Mouse (Mus musculus) left cerebral cortex, adult 9 months (tissue): ENCODE data around the gene Rftn2.

Source experiments
- DNase-seq, 2 experiments: peaks; one replicate each; pipeline ENCODE4 v3.0.0; 2022; ENCODE audit warnings: low spot score in 2 of 2

Gene Rftn2

DNA sequence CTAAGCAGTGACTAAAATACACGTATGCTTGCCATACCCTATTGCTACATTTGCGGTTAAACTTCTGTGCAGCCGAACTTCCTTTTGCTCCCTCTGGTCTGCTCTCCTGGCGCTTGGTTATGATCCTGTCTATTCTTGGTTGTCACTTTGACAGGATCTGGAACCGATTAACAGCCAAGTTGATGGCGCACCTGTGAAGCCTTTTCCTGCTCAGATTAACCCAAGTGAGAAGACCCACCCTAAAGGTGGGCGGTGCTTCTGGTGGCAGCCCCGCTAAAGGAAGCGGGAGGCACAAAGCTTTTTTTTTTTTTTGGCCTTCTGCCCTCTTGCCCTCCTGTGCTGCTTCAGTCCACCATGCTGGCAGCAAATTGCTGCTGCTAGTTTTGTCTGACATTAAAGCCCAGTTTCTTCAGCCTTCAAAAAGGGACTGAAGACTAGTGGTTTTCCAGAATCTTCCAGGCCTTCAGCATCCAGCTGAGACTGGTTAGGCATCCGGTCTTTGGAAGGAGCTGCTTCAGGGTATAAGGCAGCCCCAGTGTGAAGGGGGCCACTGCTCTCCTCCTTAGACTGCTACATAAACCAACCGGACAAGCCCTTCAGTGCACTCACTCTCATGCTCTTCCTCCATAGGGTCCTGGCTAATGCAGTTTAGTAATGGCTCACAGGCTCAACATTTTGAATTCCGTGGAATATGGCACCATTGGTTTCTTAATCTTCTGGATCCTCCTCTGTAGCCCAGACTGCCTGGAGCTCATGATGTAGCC lies 16.2 kb downstream of the Rftn2 start:
- DNase-seq: no peak

- no peak for DNase-seq
Measured at GRCm38 (mm10) chr1:55208500-55209140, 18.0 kb downstream of the Rftn2 start.

DNA sequence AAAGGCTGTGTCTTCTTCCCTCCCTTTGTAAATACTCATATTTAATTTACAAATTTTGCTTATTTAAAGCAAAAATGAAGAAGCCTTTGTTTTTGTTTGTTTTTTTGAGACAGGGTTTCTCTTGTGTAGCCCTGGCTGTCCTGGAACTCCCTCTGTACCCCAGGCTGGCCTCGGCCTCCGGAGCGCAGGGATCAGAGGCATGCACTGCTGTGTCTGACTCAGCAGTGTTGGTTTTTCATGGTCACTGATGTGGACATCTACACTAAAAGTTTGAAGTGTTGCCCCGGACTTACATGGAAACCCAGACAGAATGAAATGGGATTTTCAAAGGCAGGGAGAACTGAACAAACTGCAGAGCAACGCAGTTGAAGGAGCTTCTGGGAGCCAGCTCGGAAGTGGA lies 19.0 kb downstream of the Rftn2 start:
- DNase-seq: no peak

DNA sequence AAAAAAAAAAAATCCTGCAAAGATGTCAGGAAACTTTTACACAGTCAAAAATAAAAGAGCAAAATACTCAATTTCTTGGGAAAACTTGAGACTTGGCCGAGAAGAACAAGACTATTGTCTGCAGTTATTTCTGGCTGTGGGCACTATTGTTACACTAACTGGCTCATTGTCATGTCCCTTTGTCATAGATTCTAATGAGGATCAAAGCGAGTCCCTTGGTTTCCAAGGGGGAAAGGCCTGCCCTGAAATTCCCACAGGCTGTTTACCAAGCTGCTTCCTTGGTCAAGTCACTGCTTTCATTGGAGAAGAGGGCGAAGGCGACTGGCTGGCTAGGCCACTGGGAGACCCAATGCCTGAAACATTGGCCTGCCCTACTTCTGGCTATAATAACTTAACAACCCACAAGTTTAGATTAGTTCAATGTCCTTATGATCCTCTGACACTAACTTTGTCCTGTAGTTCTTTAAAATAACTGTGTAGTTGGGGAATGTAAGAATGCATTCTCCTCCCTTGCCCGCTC lies 20.7 kb downstream of the Rftn2 start:
- no peak for DNase-seq

DNA sequence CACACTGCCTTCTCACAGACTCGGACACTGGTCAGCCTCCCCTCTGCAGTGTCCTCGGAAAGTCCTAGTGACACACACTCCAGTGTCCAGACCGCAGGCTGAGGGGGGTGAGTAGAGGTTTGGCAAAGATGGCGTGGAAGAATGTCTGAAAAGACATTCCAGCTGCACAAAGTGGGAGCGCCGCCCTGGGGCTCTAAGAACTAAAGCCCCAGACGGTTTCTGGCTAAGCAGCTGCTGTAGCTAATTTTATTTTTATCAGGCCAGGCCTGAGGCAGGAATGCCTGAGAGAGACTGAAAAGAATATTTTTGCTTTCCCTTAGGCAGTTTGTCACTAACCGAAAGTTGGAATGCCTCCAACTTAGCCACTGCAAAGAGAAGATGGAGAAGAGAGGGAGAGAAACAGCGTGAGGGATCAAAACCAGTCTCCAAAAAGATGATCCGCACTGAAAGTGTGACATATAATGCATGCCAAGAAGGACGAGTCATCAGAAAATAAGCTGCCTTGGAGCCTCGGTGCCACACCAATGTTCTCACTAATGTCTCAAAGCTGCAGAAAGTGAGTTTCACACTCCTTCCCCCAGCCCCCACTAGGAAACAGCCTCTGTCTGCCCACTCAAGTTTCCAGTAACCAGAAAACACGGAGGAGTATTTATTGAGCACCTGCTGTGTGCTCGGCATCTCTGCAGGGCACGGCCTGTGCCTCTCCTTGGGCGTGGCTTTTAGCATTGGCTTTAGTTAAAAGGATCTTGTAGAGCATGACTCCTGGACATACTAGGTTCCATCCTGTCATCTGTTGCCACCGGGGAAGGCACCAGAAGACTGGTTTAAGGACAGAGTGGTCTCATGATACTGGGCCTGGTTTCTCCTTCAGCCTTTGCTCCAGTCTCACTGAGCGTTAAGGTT lies 24.5 kb downstream of the Rftn2 start:
- DNase-seq: peak in 1 of 2 experiments; percentile 55

- DNase-seq: no peak
Measured at GRCm38 (mm10) chr1:55198719-55199118, 27.9 kb downstream of the Rftn2 start.

DNA sequence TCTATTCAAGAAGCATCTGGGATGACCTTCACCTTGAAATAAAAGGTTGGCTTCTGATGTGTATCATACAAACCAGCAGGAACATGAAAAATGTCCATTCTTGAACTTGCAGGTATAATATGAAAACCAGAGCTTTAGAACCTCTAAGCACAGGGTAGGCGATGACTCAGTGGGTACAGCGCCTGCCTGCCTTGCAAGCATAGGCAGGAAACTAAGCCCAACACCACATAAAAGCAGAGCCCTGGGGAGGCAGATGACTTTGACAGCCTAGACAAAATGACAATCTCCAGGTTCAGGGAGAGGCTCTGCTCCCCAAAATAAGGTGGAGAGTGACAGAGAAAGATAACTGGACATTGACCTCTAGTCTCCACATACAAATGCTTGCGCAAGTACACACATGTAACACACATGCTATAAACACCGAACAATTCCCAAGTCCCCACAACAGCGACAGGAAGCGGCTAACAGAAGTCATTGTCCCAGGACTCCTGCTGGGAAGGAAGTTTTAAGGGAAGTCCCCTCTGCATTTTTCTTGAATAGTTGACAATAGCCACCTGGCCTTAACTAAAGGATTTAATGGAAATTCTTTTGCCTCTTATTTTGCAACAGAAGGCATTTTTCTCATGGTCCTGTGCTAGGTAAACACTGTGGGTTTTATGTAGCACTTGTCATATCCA lies 30.1 kb downstream of the Rftn2 start:
- DNase-seq: no peak

DNA sequence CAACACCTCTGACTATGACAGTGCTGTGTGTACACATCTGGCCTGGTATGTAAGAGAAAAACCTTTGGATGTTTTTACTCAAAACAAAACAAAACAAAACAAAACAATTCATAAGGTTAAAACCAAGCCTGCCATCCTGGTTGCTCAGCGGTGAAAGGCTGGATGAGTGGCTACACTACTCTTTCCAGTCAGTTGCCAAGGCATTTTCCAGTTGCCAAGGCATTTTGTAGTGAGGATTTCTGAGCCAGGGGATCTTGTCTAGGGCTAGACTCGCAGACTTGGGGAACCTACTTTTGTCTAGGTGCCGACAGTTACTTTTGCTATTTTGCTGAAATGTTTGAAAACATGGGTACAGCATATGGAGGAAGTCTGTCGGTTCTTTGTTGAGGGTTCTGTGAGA lies 31.6 kb downstream of the Rftn2 start:
- DNase-seq: no peak

GRCm38 (mm10) chr1:55194064-55194915 lies 32.3 kb downstream of the Rftn2 start:
- no peak for DNase-seq

DNA sequence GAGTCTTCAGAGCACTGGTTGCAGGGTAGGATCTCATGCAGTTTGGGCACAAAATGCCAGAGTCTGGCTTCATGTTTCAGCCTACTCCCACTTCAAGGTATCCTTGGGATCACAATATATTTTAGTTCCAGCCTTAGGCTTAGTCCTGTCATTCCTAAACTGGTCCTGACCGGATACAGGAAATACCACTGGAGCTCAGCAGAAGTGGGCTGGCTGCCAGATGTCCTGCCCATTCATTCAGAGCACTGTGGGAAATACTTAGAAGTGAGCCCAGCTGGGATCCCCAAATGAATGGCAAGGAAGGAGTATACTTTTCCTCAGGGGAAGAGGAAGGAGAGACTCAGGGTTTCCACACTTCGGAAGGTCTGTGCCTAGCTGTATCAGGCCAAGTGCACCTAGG lies 33.3 kb downstream of the Rftn2 start:
- no peak for DNase-seq

GRCm38 (mm10) chr1:55192824-55193223 lies 33.8 kb downstream of the Rftn2 start:
- no peak for DNase-seq

DNA sequence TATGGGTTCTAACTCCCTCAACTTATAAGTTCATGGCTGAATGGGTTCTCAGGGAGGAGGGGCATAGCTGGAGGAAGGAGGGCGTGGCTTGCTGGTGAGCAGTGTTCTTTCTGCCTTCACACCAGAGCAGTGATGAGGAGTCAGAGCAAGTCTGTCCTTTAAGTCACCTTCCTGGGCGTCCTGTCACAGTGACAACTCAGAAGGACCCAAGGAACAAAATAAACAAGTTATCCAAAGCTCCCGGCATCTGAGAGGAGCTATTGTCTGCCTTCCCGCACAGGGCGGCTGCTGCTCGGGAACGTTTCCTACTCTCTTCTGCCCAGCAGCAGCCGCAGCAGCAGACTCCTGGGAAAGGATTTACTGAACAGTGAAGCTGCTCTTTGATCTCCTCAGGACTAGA lies 34.6 kb downstream of the Rftn2 start:
- DNase-seq: no peak

GRCm38 (mm10) chr1:55186592-55187210 lies 39.9 kb downstream of the Rftn2 start:
- no peak for DNase-seq

DNA sequence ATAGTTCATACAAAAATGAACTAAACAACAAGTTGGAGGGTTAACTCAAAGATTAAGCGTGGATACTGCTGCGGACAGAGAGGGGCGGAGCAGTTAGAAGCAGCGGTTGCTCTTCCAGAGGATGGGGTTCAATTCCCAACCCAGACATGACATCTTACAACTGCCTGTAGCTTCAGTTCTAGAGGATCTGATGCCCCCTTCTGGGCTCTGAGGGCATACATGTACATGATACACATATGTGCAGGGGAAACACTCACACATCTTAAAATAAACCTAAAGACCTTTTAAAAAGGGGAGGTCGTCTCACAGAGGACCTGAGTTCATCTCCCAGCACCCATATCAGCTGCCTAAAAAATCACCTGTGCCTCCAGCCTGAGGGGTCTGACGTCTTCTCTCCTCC lies 40.9 kb downstream of the Rftn2 start:
- DNase-seq: no peak

GRCm38 (mm10) chr1:55182392-55182791 lies 44.2 kb downstream of the Rftn2 start:
- no peak for DNase-seq

- no peak for DNase-seq
Measured at GRCm38 (mm10) chr1:55179917-55180566, 46.5 kb downstream of the Rftn2 start.

DNA sequence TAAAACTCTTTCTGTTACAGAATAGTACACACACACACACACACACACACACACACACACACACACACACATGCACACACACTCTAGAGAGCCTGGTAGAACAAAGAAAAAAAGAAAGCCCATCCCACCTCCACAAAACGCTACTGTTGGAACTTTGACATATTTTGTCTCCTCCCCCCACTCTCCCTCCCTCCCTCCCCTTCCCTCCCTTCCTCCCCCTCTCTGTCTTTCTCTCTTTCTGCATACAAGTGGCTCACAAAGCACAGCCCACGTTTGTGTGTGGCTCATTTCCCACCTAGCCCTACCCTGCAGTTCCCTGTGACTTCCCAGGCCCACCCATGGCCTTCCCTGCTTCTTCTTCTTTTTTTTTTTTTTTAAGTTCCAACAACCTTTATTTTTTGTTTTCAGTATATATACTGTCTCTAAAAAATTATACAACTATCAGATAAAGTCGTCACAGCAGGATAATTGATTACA lies 52.0 kb downstream of the Rftn2 start:
- no peak for DNase-seq

DNA sequence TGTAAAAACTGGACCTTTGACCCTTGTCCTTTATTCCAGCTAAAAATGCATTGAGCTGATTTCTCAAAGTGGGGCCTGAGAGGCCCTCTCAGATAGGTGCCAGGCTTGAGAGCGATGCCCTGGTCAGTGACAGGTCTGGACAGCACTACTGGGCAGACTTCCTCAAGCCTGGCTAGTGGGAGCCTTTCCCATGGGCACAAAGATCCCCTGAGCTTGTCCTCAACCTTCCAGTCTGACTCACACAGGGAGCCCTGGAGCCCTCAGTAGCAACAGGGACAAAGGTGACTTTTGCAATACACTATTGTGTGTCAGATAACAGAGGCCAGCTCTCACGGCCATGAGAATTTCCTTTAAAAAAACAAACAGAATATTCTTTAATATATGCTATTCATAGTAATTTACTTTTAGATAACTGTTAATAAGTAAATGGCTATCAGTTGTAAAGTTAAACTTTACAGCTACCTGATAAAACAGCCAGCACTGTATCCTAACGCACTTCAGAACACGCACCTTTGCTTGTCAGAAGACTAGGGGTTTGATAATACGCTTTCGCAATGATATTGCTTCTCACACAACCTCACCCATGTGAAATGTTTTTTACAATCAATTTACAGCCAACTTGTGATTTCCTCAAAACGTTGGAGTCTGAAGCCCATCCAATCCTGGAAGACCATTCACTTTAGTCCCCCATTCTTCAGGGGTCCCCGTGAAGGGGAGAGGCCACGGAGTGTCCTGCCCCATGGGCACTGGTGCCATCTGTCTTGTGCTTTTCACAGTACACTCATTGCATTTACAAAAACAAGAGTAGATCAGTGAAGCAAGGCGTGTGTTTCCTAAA lies 52.6 kb downstream of the Rftn2 start:
- no peak for DNase-seq
